Mouse (Mus musculus) left cerebral cortex, adult 9 months (tissue): Measurements from ENCODE around the gene Ispd.

ENCODE experiments used
- DNase-seq, 2 experiments: peaks; one replicate each; pipeline ENCODE4 v3.0.0; 2022; ENCODE audit warnings: low spot score in 2 of 2

Ispd gene

DNA sequence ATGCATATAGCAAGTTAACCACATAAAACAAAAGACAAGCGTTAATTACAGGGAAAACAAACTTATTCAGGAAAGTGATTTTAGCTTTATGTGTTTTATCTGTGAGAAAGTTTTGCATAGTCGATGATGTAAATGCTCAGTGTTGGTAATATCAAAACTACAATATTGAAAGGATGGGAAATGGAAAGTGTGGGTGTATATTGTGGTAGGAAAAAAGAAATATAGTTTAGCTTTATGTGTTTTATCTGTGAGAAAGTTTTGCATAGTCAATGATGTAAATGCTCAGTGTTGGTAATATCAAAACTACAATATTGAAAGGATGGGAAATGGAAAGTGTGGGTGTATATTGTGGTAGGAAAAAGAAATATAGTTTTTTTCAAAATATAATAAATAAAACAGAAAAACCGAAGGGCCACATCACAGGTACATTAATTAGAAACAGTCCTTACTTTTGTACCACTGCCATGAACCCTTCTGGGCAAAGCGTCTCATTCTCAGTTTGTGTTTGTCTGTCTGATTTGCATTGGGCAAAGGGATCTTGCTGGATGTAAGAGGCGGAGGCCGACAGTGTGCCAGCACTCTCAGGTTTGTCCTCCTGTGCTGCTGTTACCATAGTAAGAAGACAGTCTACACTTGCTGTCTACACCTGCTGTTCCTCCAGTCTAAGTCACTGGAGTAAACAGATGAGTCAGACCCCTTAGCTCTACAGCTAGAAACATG lies 87.2 kb downstream of the Ispd start:
- DNase-seq, result no peak

- DNase-seq, result peak in 1 of 2 experiments; percentile 17
Measured at GRCm38 (mm10) chr12:36471411-36471810, 90.2 kb downstream of the Ispd start.

GRCm38 (mm10) chr12:36474171-36474570 lies 92.9 kb downstream of the Ispd start:
- DNase-seq, result no peak

GRCm38 (mm10) chr12:36475269-36475668 lies 94.0 kb downstream of the Ispd start:
- DNase-seq, result no peak

DNA sequence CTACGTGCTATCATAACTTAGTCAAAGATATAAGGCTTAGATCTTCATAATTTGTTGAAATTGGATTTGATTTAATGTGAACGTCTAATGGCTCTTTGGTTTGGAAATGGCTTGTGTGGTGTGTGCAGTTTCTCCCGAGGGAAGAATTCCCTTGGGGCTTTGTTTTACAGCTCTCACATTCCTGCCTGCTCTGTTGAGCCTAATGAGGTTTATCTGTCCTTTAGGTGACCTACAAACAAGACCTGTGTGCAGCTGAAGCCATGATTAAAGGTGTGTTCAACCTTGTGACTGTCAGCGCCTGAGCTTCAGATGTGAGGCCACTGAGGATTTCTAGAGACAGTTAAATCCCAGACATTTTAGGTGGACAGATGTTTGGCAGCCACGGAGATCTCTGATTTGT lies 95.2 kb downstream of the Ispd start:
- no peak for DNase-seq

DNA sequence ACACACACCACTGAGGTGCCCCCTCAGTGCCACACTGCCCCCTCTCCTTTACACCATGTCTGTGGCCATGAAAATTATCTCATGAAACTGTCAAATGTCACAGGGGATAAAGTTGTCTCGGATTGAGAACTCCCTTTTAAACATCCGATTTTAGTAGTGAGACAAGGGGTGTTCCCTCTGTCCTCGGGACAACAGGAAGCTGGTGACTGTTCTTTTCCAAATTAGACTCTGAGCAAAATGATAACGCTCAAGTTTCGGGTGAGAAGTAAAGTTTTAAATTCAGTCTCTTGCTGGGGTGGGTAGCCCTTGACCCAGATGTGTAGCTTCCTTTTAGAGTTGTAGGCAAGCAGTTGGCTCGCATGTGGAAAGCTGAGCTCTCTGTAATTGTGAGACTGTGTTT lies 96.3 kb downstream of the Ispd start:
- DNase-seq, result no peak

GRCm38 (mm10) chr12:36477926-36478325 lies 96.7 kb downstream of the Ispd start:
- DNase-seq, result no peak

- DNase-seq, result no peak
Measured at GRCm38 (mm10) chr12:36481742-36482141, 100.5 kb downstream of the Ispd start.

DNA sequence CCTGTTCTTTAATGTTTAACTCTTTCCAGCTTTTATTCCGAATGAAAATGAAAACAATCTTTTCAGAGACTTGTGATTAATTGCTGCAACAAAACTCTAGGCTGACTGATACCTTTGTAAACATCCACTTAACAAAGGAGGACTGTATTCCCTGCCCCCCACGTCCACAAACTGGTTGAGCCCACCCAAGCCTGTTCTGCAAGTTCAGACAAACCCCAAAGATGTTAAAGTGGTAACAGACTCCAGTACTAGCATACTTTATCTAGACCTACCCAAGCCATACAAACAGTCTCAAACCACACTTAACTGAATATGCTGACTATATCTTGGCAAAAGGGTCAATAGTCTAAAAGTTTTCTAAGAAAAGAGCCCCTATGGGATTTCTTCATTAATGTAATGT lies 102.1 kb downstream of the Ispd start:
- no peak for DNase-seq

DNA sequence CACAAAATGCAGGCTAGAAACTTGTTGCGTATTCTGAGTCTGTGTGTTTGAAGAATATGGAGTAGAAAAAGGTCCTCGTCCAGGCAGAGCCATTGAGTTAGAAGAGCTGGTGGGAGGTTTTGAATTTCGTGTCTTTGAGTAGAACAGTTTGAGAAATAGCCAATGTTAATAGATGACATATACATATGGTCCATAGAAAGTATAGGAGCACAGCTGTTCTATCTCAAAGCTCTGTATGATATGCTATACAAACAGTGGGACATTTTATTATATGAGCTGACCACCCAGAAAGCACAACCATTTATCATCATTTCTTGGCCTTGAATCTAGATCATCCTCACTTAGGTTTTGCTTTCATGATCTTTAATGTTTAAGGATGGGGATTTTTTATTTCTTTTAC lies 116.3 kb downstream of the Ispd start:
- DNase-seq, result no peak

DNA sequence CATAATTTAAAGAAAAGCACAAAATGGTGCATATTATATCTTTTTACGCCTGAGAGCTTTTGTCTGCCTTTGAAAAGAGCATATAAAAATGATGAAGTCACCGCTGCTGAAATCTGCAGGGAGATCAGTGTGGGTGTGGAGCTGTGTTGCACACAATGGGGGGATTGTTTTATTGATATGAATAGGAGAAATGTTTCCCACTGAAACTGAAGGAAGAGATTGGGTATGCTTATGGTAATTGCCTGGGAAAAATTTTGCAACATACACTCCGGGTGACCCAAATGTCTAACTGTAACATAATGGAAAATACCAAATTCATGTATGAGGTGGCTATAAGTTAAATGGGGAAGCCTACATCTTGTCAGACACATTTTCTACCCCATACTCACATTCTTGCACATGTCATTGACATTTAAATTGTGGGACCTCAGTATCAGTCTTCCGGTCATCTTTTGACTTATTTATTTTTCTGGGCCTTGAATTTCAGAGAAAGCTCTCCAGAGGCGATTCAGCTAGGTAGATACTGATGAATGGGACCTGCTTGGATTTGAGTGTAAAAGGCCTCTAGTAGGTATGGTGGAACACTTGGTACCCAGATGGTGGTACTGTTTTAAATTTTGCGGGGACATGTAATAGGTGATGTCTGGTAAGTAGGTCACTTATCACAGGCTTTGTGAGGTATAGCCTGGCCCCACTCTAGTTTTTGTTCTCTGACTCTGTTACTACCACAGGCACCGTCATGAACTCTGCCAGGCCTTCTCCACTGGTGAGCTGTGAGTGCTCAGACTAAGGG lies 126.1 kb downstream of the Ispd start:
- no peak for DNase-seq

- DNase-seq, result no peak
Measured at GRCm38 (mm10) chr12:36509954-36510642, 128.8 kb downstream of the Ispd start.

- no peak for DNase-seq
Measured at GRCm38 (mm10) chr12:36521774-36522173, 140.5 kb downstream of the Ispd start.

DNA sequence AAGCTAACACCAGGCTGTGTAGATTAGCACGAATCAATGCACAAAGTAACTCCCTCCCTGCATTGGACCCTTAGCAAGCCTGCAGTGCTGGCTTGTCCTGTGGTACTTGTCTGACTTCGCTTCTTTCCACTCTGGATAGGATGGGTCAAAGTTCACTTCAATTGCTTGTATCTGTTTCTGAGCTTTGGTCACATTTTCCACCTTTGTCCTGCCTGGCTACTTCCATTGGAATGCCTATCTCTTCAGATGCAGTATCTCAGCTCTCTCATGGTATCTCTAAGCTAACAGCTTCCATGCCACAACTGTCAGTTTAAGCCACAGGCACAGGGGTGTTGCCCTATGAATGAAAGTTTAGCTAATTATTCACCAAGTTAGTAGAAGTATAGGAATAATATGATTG lies 142.3 kb downstream of the Ispd start:
- DNase-seq, result no peak

DNA sequence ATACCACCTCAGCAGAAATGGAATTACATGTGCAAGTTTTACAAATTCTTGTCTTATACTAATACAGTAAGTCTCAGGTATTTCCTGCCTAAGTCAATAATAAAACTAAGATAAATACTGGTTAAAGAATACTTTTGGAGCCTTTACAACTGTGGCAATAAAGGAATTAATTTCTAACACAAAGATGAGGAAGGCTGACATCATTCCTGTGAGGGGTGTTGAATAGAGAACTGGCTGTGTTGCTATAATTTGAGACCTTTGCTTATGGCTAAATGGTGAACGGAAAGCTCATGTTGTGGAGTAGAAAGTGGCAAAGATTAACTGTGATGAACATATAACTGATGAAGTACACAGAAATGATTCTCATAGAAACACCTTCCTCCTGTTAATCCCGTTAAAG lies 149.7 kb downstream of the Ispd start:
- no peak for DNase-seq

DNA sequence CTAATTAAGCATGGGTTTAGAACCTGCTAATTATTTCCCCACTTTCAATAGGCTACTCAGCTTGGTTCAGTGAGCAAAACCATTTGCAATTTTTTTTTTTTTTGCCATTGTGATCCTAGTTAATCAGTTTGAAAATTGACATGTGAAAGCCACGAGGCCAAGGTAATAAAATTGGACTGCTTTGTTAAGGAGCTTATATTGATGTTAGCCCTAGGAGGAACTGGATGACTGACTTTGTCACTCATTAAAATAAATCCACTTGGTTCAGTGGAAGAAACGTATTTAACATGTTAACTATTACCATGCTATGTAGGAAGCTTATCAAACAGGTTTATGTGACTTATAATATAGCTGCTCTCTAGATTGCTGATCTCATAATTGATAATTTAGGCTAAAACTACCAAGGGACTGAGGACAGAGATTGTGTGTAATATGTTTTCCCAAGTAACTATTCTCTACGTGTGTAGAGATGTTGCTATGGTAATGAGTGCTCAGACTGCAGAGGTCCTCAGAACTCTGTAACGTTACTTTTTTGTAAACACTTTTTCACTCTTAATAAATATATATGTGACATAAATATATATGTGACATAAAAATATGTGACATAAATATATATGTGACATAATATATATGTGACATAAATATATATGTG lies 150.3 kb downstream of the Ispd start:
- DNase-seq, result no peak

- no peak for DNase-seq
Measured at GRCm38 (mm10) chr12:36532525-36532924, 151.3 kb downstream of the Ispd start.

- DNase-seq, result no peak
Measured at GRCm38 (mm10) chr12:36533160-36533900, 152.1 kb downstream of the Ispd start.

GRCm38 (mm10) chr12:36534589-36534988 lies 153.3 kb downstream of the Ispd start:
- no peak for DNase-seq

- no peak for DNase-seq
Measured at GRCm38 (mm10) chr12:36545318-36545717, 164.1 kb downstream of the Ispd start.

DNA sequence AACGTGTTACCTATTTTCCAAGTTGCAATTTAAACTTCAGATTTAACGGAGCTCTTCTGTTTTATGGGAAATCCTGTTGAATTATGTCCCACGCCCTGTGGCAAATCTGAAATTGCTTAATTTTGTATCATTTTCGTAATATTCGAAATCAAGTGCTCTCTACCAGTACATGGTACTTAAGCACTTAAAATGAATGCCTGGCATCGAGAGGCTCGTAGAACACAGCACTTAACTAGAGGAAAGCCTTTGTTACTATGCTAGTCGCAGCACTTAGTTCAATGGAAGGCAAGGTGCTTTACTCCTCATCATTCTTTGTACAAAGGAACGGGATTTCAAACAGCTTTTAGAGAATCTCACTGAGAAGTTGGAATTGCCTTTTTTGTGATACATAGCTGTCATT lies 168.2 kb downstream of the Ispd start:
- DNase-seq, result no peak

DNA sequence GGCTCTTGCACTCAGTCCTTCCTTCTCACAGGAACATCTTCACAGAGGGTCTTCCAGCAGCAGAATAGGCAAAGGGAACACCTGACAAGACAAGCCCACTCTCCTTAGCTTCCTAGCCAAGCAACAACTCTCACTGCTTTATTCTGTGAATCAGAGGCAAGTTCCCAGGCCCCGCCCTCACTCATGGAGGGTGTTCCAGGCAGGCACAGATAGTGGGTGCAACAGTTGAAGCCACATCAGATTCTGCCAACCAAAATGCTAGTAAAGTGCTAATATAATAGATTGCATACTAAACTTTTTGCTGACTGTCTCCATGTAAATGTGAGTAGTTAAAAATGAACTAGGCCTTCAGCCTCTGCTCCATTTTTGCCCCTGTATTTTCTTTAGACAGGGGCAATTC lies 173.4 kb downstream of the Ispd start:
- no peak for DNase-seq
